Mouse (Mus musculus): Measurements from ENCODE around the gene Mea1. TPM values are rescaled to one million over a fixed set of nuclear protein-coding genes. Genes with fewer than 3 reads are reported as not detected.

The Mea1 gene
- polyA plus RNA-seq (2012; ENCODE audit: low replicate concordance), result 79.8 and 115 TPM in 2 replicates

GRCm38 (mm10) chr17:46678416-46678815, at the start of gene Mea1:
Mea1 (plus strand) TSS chr17:46678793.

GRCm38 (mm10) chr17:46645561-46646321, 32.9 kb upstream of the Mea1 start, which contains the start of the genes Klc4 and Mrpl2:
Klc4 (minus strand) TSS chr17:46646022.
Mrpl2 (plus strand) TSS chr17:46646229.

GRCm38 (mm10) chr17:46650232-46651031, 28.2 kb upstream of the Mea1 start, which contains the start of gene Cul7:
Cul7 (plus strand) TSS chr17:46650337.

GRCm38 (mm10) chr17:46673850-46674529, 4.6 kb upstream of the Mea1 start, which contains the start of gene Rrp36:
Rrp36 (minus strand) TSS chr17:46674352.

GRCm38 (mm10) chr17:46680760-46681373, 2.3 kb downstream of the Mea1 start, which contains the start of gene Klhdc3:
Klhdc3 (minus strand) TSS chr17:46680914.

GRCm38 (mm10) chr17:46704887-46705835, 26.6 kb downstream of the Mea1 start, which contains the start of gene Ppp2r5d:
Ppp2r5d (minus strand) TSS chr17:46705111.

GRCm38 (mm10) chr17:46710959-46711597, 32.5 kb downstream of the Mea1 start, which contains the start of gene Pex6:
Pex6 (plus strand) TSS chr17:46711463.

GRCm38 (mm10) chr17:46728904-46729318, 50.3 kb downstream of the Mea1 start, which contains the start of gene Gnmt:
Gnmt (minus strand) TSS chr17:46729168.

Other genes starting within 250 kb of the Mea1 start
- gene Crip3, start 249.9 kb upstream of the Mea1 start, polyA plus RNA-seq (2012; ENCODE audit: low replicate concordance), result 2.9 and 3.6 TPM in 2 replicates
- gene Slc22a7, start 240.3 kb upstream of the Mea1 start, polyA plus RNA-seq (2012; ENCODE audit: low replicate concordance), result not detected in 2 replicates
- gene Ttbk1, start 191.1 kb upstream of the Mea1 start, polyA plus RNA-seq (2012; ENCODE audit: low replicate concordance), result 3.0 and 6.6 TPM in 2 replicates
- 1.2 and 3.1 TPM in 2 replicates for gene Dnph1, start 182.1 kb upstream of the Mea1 start, polyA plus RNA-seq (2012; ENCODE audit: low replicate concordance)
- gene Cul9, start 132.4 kb upstream of the Mea1 start, polyA plus RNA-seq (2012; ENCODE audit: low replicate concordance), result 13.9 and 26.4 TPM in 2 replicates
- 156 and 269 TPM in 2 replicates for gene Srf, start 122.6 kb upstream of the Mea1 start, polyA plus RNA-seq (2012; ENCODE audit: low replicate concordance)
- gene Ptk7, start 49.3 kb upstream of the Mea1 start, polyA plus RNA-seq (2012; ENCODE audit: low replicate concordance), result 0.14 and 0.42 TPM in 2 replicates
- gene Klc4, start 32.8 kb upstream of the Mea1 start, polyA plus RNA-seq (2012; ENCODE audit: low replicate concordance), result 18.7 and 38.4 TPM in 2 replicates
- 255 and 478 TPM in 2 replicates for gene Mrpl2, start 32.6 kb upstream of the Mea1 start, polyA plus RNA-seq (2012; ENCODE audit: low replicate concordance)
- 12.2 and 17.3 TPM in 2 replicates for gene Cul7, start 28.5 kb upstream of the Mea1 start, polyA plus RNA-seq (2012; ENCODE audit: low replicate concordance)
- 23.1 and 32.5 TPM in 2 replicates for gene Rrp36, start 4.4 kb upstream of the Mea1 start, polyA plus RNA-seq (2012; ENCODE audit: low replicate concordance)
- gene Klhdc3, start 2.1 kb downstream of the Mea1 start, polyA plus RNA-seq (2012; ENCODE audit: low replicate concordance), result 113 and 240 TPM in 2 replicates
- 46.9 and 60.4 TPM in 2 replicates for gene Ppp2r5d, start 26.3 kb downstream of the Mea1 start, polyA plus RNA-seq (2012; ENCODE audit: low replicate concordance)
- gene Pex6, start 32.7 kb downstream of the Mea1 start, polyA plus RNA-seq (2012; ENCODE audit: low replicate concordance), result 42.8 and 56.8 TPM in 2 replicates
- gene Gnmt, start 50.4 kb downstream of the Mea1 start, polyA plus RNA-seq (2012; ENCODE audit: low replicate concordance), result 0.85 and 1.8 TPM in 2 replicates
- 189 and 315 TPM in 2 replicates for gene Cnpy3, start 73.4 kb downstream of the Mea1 start, polyA plus RNA-seq (2012; ENCODE audit: low replicate concordance)
- gene Ptcra, start 84.9 kb downstream of the Mea1 start, polyA plus RNA-seq (2012; ENCODE audit: low replicate concordance), result 0.14 and 0.18 TPM in 2 replicates
- 65.1 and 146 TPM in 2 replicates for gene 2310039H08Rik, start 93.8 kb downstream of the Mea1 start, polyA plus RNA-seq (2012; ENCODE audit: low replicate concordance)
- gene Rpl7l1, start 103.9 kb downstream of the Mea1 start, polyA plus RNA-seq (2012; ENCODE audit: low replicate concordance), result 3.3 and 8.9 TPM in 2 replicates
- gene Bicral, start 179.7 kb downstream of the Mea1 start, polyA plus RNA-seq (2012; ENCODE audit: low replicate concordance), result 34.9 and 36.9 TPM in 2 replicates
- gene Tbcc, start 211.9 kb downstream of the Mea1 start, polyA plus RNA-seq (2012; ENCODE audit: low replicate concordance), result 22.4 and 41.4 TPM in 2 replicates
- not detected in 2 replicates for gene Prph2, start 231.7 kb downstream of the Mea1 start, polyA plus RNA-seq (2012; ENCODE audit: low replicate concordance)

All from hematopoietic multipotent progenitor cell, adult 10-12 weeks (in vitro differentiated cells).